Mouse (Mus musculus) forelimb bud, embryonic 11.5 days (tissue): ENCODE measurements around the gene Aurkaip1.

Experiments used
- DNase-seq: peaks from one replicate; pipeline ENCODE4 v3.0.0-alpha.2; 2012; ENCODE audit warnings: low read depth, low spot score

Aurkaip1 gene

GRCm38 (mm10) chr4:155851951-155852411 lies 20.9 kb downstream of the Aurkaip1 start:
- DNase-seq = no peak

DNA sequence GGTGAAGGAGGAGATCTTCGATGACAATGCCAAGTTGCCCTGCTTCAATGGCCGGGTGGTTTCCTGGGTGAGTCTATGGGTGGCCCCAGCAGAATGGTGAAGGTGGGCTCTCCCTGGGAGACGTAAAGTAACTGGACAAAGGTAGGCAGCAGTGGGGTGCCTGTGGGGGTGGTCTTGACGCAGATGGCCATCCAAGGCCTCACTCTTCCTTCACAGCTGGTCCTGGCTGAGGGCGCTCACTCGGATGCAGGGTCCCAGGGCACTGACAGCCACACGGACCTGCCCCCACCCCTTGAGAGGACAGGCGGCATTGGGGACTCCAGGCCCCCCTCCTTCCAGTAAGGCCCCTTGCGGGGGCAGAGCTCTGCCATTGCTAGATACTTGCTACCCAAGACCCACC lies 22.3 kb downstream of the Aurkaip1 start:
- DNase-seq = no peak

- DNase-seq = no peak
These were observed 23.9 kb downstream of the Aurkaip1 start for GRCm38 (mm10) chr4:155854991-155855390.

GRCm38 (mm10) chr4:155856071-155856470 lies 25.0 kb downstream of the Aurkaip1 start:
- no peak for DNase-seq

DNA sequence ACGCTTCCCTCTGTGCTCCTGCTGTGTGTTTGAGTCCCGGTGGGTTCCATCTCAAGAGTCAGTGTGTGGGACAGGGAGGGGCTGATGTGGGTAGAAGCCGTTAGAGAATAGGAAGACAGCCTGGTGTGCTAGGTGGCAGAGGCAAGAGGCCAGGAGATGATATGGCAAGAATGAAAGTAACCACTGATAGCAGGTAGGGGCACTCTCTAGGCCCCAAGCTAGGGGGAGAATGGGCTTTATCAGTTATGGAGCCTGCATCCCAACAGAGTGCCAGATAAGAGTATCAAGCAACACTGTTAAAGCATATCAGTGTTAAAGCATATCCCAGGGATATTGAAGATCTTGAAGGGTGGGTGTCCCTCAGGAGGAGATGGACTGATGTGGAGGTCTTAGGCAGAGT lies 25.8 kb downstream of the Aurkaip1 start:
- DNase-seq = no peak

- peak; percentile 82 for DNase-seq
These were observed 28.2 kb downstream of the Aurkaip1 start for GRCm38 (mm10) chr4:155859318-155859717.

GRCm38 (mm10) chr4:155861787-155862186 lies 30.7 kb downstream of the Aurkaip1 start:
- DNase-seq = no peak

GRCm38 (mm10) chr4:155863001-155863400 lies 31.9 kb downstream of the Aurkaip1 start, which contains the start of gene Tas1r3:
TSS of gene Tas1r3 (minus strand) at chr4:155863362.
- no peak for DNase-seq

GRCm38 (mm10) chr4:155868614-155869298 lies 37.7 kb downstream of the Aurkaip1 start:
- DNase-seq = no peak

DNA sequence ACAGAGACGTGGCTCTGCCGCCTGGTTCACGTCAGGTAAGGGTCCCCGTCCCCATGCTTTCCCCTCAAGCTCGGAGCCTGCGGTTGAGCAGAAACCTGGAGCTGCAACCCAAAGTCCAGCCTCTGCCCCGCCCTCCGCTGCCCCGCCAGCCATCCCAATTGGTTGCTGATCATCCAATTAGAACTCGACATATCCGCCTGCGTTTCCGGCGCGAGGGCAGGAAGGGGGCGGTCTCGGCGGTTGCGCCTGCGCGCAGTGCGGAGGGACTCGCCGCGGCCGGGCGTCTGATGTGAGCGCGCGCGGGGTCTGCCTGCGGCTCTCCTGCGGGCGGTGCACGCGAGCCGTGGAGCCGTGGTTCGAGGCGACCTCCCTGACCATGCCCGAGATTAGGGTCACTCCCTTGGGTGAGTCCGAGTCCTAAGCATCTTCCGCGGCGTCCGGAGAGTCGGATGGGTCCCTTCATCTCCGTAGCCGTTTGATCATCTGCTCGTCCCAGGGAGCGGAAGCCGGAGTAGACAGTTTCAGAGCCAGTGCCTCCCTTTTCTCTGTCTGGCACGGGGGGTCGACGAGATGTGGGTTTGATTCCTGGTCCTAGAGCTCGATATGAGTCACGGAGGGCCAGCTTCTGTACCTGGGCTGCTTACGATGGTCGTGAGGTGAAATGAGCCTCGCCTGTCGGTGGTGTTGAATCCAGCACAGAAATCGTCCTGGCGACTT lies 38.4 kb downstream of the Aurkaip1 start, which contains the start of the genes Cptp and Ints11:
Cptp (minus strand) TSS at position 124 of the 717 bp plus-strand sequence.
Ints11 (plus strand) TSS at position 230 of the 717 bp plus-strand sequence.
- DNase-seq = peak; percentile 93

- DNase-seq = no peak
These were observed 40.3 kb downstream of the Aurkaip1 start for GRCm38 (mm10) chr4:155871404-155871803.
